Mouse (Mus musculus) forebrain, embryonic 10.5 days (tissue): Measurements from ENCODE around the gene Sh3kbp1. TPM values are rescaled to one million over a fixed set of nuclear protein-coding genes. Genes with fewer than 3 reads are reported as not detected.

Experiments used
- DNase-seq: peaks from one replicate; pipeline ENCODE4 v3.0.0-alpha.2; 2017; ENCODE audit warnings: low spot score; ENCODE audit errors: extremely low spot score
- H3K27ac ChIP-seq: fragments of 300-500 bp; sonication (generic); 2 replicates; pipeline ENCODE4 v1.5.1; 2016; ENCODE audit warnings: mild to moderate bottlenecking
- H3K27me3 ChIP-seq: fragments of 300-500 bp; sonication (generic); 2 replicates; pipeline ENCODE4 v1.6.1; 2016; ENCODE audit warnings: mild to moderate bottlenecking; ENCODE audit not compliant: poor library complexity, severe bottlenecking
- H3K36me3 ChIP-seq: fragments of 300-500 bp; sonication (generic); replicated peaks from 2 replicates; pipeline ENCODE4 v1.6.1; 2016; ENCODE audit warnings: mild to moderate bottlenecking, moderate library complexity
- H3K4me1 ChIP-seq: fragments of 300-500 bp; sonication (generic); 2 replicates; pipeline ENCODE4 v1.6.1; 2016
- H3K4me3 ChIP-seq: fragments of 300-500 bp; sonication (generic); 2 replicates; pipeline ENCODE4 v1.5.1; 2016; ENCODE audit warnings: mild to moderate bottlenecking, moderate library complexity
- H3K9me3 ChIP-seq: fragments of 300-500 bp; sonication (generic); 2 replicates; pipeline ENCODE4 v1.6.1; 2016; ENCODE audit warnings: mild to moderate bottlenecking, moderate library complexity
- WGBS: fragments of 180-500 bp; shearing (Covaris S2); methylation state at CpG from one replicate; pipeline ENCODE4 v1.1.7; 2016; 5-methylcytosine and 5-hydroxymethylcytosine counted together
- polyA plus RNA-seq: library from polyadenylated mRNA; unstranded; fragments of >200 nt; fragmentation: Nextera tagmentation; extraction: Ambion mirVana; gene quantifications from 2 replicates; pipeline ENCODE4 v1.2.1, GENCODE M21; 2016

Sh3kbp1 gene
- polyA plus RNA-seq, 1 experiment from 2014 or later, result 16.5 TPM

DNA sequence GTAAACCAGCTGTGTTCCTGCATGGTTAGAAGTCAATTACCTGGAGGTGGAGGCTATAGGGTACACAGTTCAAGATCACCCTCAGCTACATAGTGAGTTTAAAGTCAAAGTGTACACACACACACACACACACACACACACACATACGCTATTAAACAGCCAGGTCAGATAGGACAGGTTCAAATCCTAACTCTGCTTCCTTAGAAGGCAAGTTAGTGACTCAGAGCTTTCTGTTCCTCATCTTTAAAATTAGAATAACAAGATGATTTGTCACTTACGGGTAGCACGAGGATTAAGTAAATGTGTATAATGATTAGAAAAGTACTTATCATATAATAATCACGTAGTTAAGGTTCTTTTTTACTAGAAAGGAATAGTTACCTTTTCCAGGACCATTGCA is 208.2 kb downstream of the Sh3kbp1 start:
- Histone ChIP-seq H3K4me3 (no peak overlapping the region), H3K27ac (no peak overlapping the region), H3K36me3 (no peaks in the 10 kb centered on the region), H3K27me3 (peaks cover 89% of the 10 kb centered on the region), H3K9me3 (no peaks in the 10 kb centered on the region), H3K4me1 (no peaks in the 10 kb centered on the region)
- no peak for DNase-seq
- 90% methylated on average over 4 of the region's 4 CpGs for WGBS

- Histone ChIP-seq H3K9me3 (no peaks in the 10 kb centered on the region), H3K27ac (no peak overlapping the region), H3K4me1 (no peaks in the 10 kb centered on the region), H3K4me3 (no peak overlapping the region), H3K36me3 (no peaks in the 10 kb centered on the region), H3K27me3 (peaks cover 89% of the 10 kb centered on the region)
- WGBS, result 79% methylated on average over 1 of the region's 1 CpGs
- no peak for DNase-seq
These were observed 210.3 kb downstream of the Sh3kbp1 start for GRCm38 (mm10) chrX:159837379-159837778.

DNA sequence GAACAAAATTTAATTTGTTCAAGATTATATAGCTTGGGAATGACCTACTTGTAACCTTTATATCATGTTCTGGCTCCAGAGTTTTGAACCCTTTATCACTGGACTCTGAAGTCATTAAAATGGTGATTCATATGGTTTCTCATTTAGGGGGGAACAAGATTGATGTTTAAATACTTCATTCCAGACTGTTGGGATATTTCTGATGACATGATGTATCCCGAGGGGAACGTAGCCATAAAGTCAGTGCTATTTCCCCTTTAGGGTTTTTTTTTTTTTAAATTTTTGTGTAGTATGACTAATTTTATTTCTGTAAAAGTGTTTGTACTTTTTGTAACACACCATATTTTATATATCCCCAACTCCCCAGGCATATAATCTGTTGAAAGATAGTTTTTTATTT is 212.7 kb downstream of the Sh3kbp1 start:
- no peak for DNase-seq
- WGBS, result 90% methylated on average over 2 of the region's 2 CpGs
- Histone ChIP-seq H3K4me3 (no peak overlapping the region), H3K36me3 (no peaks in the 10 kb centered on the region), H3K27ac (no peak overlapping the region), H3K27me3 (peaks cover 93% of the 10 kb centered on the region), H3K9me3 (no peaks in the 10 kb centered on the region), H3K4me1 (no peaks in the 10 kb centered on the region)

DNA sequence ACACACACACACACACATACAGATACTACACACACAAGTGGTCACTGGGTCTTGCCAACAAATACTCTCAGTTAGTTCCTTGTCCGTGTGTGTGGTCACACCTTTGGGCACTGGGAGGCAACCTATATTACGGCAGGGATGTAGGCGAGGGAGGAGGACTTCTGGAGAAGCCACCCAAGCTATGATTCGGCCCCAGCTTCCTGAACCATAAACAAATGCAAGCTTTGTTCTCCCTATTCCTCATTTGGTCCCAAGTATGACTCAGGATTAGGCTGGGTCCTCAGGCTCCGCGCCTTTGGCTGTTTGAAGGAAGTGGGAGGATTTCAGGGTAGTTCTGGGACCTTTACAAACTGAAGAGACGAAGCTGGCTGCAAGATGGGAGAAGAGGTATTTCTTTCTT is 213.2 kb downstream of the Sh3kbp1 start:
- Histone ChIP-seq H3K9me3 (no peaks in the 10 kb centered on the region), H3K4me1 (no peaks in the 10 kb centered on the region), H3K4me3 (no peak overlapping the region), H3K27me3 (peaks cover 92% of the 10 kb centered on the region), H3K27ac (no peak overlapping the region), H3K36me3 (no peaks in the 10 kb centered on the region)
- DNase-seq, result no peak
- WGBS, result 58% methylated on average over 7 of the region's 7 CpGs

DNA sequence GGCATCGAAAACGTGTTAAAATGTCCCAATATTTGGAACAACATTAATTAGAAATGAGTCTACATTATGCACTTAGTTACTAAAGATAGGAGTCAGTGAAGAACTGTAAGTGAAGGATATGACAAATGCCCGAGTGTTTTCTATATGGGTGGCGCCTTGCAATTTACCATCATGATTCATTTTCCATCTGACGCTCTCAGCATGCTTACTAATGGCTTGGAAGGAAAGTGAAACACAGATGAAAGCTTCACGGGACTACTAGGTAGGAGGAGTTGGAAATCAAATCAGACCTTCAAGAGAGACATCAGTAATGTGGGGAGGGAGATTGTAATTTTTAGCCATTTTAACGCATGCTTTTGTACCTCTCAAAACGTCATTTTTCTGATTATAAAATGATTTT is 223.7 kb downstream of the Sh3kbp1 start:
- H3K36me3 ChIP-seq, result no peaks in the 10 kb centered on the region
- H3K4me1 ChIP-seq, result no peaks in the 10 kb centered on the region
- no peaks in the 10 kb centered on the region for H3K9me3 ChIP-seq
- no peak overlapping the region for H3K27ac ChIP-seq
- no peak for DNase-seq
- peaks cover 66% of the 10 kb centered on the region for H3K27me3 ChIP-seq
- 91% methylated on average over 8 of the region's 8 CpGs for WGBS
- H3K4me3 ChIP-seq, result no peak overlapping the region

GRCm38 (mm10) chrX:159856866-159857265 is 229.8 kb downstream of the Sh3kbp1 start:
- H3K9me3 ChIP-seq, result no peaks in the 10 kb centered on the region
- WGBS, result 90% methylated on average over 1 of the region's 1 CpGs
- peaks cover 96% of the 10 kb centered on the region for H3K27me3 ChIP-seq
- H3K36me3 ChIP-seq, result no peaks in the 10 kb centered on the region
- no peak overlapping the region for H3K4me3 ChIP-seq
- no peaks in the 10 kb centered on the region for H3K4me1 ChIP-seq
- H3K27ac ChIP-seq, result no peak overlapping the region
- no peak for DNase-seq

- Histone ChIP-seq H3K36me3 (no peaks in the 10 kb centered on the region), H3K4me1 (no peaks in the 10 kb centered on the region), H3K4me3 (no peak overlapping the region), H3K27ac (no peak overlapping the region), H3K9me3 (no peaks in the 10 kb centered on the region), H3K27me3 (peaks cover 96% of the 10 kb centered on the region)
- 75% methylated on average over 1 of the region's 1 CpGs for WGBS
- no peak for DNase-seq
These were observed 231.1 kb downstream of the Sh3kbp1 start for GRCm38 (mm10) chrX:159858126-159858525.

DNA sequence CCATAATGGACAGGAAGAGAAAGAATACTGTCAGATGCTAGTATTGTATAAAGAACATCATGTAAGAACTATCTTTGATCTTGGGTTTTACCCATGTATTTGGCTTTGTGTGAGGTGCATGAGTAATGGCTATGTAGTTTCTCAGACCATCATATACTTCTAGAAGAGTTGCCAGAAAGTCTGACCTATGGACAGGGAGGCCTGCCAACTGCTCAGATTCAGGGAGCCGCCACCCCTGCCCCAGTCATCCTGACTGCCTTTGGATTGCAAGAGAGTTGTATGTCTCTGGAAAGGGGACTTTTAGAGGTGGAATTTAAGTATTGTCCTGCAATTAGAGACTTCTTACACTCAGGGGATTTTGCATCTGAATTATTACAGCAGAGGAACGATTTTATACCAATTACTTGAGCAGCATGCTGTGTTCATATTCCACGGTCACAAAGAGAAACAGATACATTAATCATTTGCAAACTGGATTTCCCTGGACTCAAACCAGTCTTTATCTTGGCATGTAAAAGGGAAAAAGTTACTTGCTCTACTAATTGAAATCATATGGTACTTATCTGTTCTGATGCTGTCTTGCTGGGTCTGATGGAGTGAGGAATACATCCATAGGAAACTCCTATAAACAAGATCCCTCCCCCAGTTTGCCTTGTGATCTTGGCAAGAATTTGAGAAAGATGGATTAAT is 233.9 kb downstream of the Sh3kbp1 start:
- H3K27me3 ChIP-seq, result peaks cover 97% of the 10 kb centered on the region
- no peak overlapping the region for H3K27ac ChIP-seq
- H3K4me1 ChIP-seq, result no peaks in the 10 kb centered on the region
- WGBS, result 86% methylated on average over 3 of the region's 3 CpGs
- no peaks in the 10 kb centered on the region for H3K36me3 ChIP-seq
- DNase-seq, result no peak
- H3K9me3 ChIP-seq, result no peaks in the 10 kb centered on the region
- no peak overlapping the region for H3K4me3 ChIP-seq

DNA sequence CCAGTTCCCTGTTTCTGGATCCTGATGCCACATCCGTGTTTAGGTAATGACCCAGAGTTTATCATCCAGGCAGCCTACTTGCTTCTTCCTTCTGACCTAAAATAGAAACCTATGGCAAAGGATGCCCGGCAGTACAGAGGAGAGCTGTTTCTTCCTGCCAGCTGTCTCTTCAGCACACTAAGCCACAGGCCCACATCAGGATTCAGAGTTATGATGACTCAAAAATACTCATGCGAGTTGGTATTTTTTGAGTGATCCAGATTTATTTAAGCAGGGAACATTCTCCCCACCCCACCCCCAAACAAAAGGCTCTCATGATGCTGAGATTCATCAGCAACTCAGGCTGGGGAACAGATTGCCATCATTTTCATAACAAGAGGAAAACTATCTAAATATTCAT is 240.6 kb downstream of the Sh3kbp1 start:
- no peaks in the 10 kb centered on the region for H3K4me1 ChIP-seq
- WGBS, result 88% methylated on average over 3 of the region's 3 CpGs
- no peak overlapping the region for H3K27ac ChIP-seq
- no peaks in the 10 kb centered on the region for H3K36me3 ChIP-seq
- no peak overlapping the region for H3K4me3 ChIP-seq
- DNase-seq, result no peak
- peaks cover 99% of the 10 kb centered on the region for H3K27me3 ChIP-seq
- no peaks in the 10 kb centered on the region for H3K9me3 ChIP-seq

- H3K27me3 ChIP-seq, result peaks cover 99% of the 10 kb centered on the region
- no peak overlapping the region for H3K4me3 ChIP-seq
- H3K4me1 ChIP-seq, result no peaks in the 10 kb centered on the region
- 93% methylated on average over 2 of the region's 2 CpGs for WGBS
- no peaks in the 10 kb centered on the region for H3K36me3 ChIP-seq
- H3K27ac ChIP-seq, result no peak overlapping the region
- DNase-seq, result no peak
- no peaks in the 10 kb centered on the region for H3K9me3 ChIP-seq
These were observed 245.4 kb downstream of the Sh3kbp1 start for GRCm38 (mm10) chrX:159872521-159872920.

GRCm38 (mm10) chrX:159877770-159878169 is 250.7 kb downstream of the Sh3kbp1 start:
- Histone ChIP-seq H3K27me3 (peaks cover 100% of the 10 kb centered on the region), H3K27ac (no peak overlapping the region), H3K36me3 (no peaks in the 10 kb centered on the region), H3K4me3 (no peak overlapping the region), H3K4me1 (no peaks in the 10 kb centered on the region), H3K9me3 (no peaks in the 10 kb centered on the region)
- no peak for DNase-seq
- 71% methylated on average over 1 of the region's 1 CpGs for WGBS

GRCm38 (mm10) chrX:159879455-159879854 is 252.4 kb downstream of the Sh3kbp1 start:
- Histone ChIP-seq H3K4me3 (no peak overlapping the region), H3K9me3 (no peaks in the 10 kb centered on the region), H3K27ac (no peak overlapping the region), H3K27me3 (peaks cover 100% of the 10 kb centered on the region), H3K36me3 (no peaks in the 10 kb centered on the region), H3K4me1 (0 out of 2 replicates have a peak, but pooled peaks cover 3% of the 10 kb centered on the region)
- WGBS, result 70% methylated on average over 3 of the region's 3 CpGs
- DNase-seq, result no peak

DNA sequence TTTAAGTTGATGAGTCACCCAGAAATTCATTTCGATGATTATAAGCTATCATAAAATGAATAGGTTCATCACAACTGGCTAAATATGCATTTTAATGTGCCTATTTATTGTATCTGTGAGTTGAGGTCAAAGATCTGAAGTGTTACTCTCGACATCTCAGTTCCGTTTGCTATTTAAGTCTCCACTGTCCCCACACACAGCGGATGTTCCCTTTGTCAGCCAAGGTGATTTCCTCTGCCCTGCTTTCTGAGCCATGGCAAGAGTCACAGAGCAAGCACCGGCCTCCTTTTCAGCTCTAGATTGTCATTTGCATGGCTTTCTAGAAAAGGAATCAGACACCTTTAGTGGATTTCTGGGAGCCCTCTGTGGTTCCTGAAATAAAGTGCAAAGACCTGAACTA is 254.5 kb downstream of the Sh3kbp1 start:
- 82% methylated on average over 5 of the region's 5 CpGs for whole genome bisulfite sequencing
- Histone ChIP-seq H3K27ac (no peak overlapping the region), H3K36me3 (no peaks in the 10 kb centered on the region), H3K9me3 (no peaks in the 10 kb centered on the region), H3K4me1 (0 out of 2 replicates have a peak, but pooled peaks cover 3% of the 10 kb centered on the region), H3K27me3 (peaks cover 100% of the 10 kb centered on the region), H3K4me3 (no peak overlapping the region)
- DNase-seq, result no peak

DNA sequence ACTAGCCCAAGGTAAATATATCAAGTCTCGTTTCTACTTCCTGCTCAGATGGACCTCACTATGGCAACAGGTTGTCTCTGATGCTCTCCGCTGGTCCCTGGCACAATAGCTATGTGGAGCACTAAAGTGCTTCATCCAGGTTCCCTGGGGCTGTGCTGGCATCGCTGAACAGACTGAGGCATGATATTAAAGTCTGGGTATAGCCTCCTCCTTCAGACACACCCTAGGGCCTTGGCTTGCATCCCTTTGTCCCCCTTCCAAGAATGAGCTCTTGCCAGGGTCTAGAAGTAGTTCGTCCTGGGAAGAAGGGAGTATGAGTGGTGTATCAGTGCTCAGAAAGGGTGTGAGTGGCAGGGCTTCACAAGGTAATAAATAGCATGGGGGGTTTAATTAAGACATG is 269.5 kb downstream of the Sh3kbp1 start:
- H3K27ac ChIP-seq, result no peak overlapping the region
- WGBS, result 83% methylated on average over 4 of the region's 4 CpGs
- no peak overlapping the region for H3K4me3 ChIP-seq
- no peaks in the 10 kb centered on the region for H3K9me3 ChIP-seq
- peaks cover 81% of the 10 kb centered on the region for H3K27me3 ChIP-seq
- DNase-seq, result no peak
- no peaks in the 10 kb centered on the region for H3K4me1 ChIP-seq
- H3K36me3 ChIP-seq, result no peaks in the 10 kb centered on the region
